Mouse (Mus musculus): ENCODE measurements at regions not wholly inside any gene's neighbourhood (a gene's known extent, or its start where the extent isn't known, plus 50 kb on each side); places are given as distances from the start of the nearest gene placed in this dataset.

GRCm38 (mm10) chr3:8751356-8751755 lies 858.5 kb downstream of the Zfp704 start:
- ATAC-seq (replicated peaks; ENCODE audit: low FRiP score, poor library complexity, severe bottlenecking) = no peak

DNA sequence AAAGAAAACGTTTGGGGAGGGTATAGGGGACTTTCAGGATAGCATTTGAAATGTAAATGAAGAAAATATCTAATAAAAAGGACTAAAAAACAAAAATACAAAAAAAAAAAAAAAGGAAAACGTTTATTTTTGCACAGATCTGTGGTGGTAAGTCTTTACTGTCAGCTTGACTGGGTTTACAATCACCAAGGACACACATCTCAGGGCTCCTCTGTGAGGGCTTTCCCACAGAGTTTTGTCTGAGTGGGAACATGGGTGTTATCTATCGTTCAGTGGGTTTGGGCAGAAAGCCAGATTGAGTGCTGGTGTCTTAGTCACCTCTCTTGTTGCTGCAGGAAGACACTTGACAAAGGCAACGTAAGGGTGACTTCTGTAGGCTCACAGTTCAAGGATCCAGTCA lies 859.0 kb downstream of the Zfp704 start:
- no peak for ATAC-seq (replicated peaks; ENCODE audit: low FRiP score, poor library complexity, severe bottlenecking)

GRCm38 (mm10) chr3:8750162-8750561 lies 859.7 kb downstream of the Zfp704 start:
- no peak for ATAC-seq (replicated peaks; ENCODE audit: low FRiP score, poor library complexity, severe bottlenecking)

DNA sequence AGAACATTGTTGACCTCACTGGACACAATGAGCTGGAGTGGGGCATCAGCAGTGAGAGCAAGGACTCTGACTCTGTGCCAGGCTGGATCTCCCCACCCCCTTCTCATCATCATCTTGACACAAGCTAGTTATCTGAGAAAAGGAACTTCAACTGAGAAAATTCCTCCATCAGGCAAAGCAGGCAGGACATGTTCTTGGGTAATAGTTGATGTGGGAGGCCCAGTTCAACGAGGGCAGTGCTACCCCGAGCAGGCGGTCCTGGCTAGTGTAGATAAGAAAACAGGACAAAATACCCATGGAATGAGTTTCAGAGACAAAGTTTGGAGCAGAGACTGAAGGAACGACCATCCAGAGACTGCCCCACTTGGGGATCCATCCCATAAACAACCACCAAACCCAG lies 862.7 kb downstream of the Zfp704 start:
- no peak for ATAC-seq (replicated peaks; ENCODE audit: low FRiP score, poor library complexity, severe bottlenecking)

DNA sequence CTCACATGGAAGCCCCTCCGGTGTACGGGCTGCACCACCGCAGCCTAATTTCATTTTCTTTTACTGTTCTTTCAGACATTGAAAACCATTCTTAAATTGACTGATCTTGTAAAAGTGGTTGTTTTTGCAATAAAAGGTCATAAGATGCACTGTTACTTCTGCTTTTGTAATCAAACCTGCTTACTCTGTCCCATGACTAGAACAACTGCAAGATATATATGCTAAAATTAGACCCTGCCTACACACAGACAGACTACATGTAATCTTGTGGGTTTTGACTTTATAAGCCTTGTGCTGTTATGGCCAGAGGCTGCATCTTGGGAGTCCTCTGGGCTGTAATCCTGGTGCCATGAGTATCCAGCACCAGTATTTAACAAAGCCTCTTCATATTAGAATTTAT lies 863.2 kb downstream of the Zfp704 start:
- ATAC-seq (replicated peaks; ENCODE audit: low FRiP score, poor library complexity, severe bottlenecking) = no peak

DNA sequence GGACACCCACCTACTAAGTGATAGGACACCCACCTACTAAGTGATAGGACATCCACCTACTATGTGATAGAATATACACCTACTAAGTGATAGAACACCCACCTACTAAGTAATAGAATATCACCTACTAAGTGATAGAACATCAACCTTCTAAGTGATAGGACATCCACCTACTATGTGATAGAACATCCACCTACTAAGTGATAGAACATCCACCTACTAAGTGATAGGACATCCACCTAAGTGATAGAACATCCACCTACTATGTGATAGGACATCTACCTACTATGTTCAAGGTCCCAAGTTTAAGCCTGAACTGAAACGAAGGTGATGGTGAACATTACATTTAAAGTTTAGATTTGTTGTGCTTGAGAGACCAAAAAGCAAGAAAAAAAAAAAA lies 863.8 kb downstream of the Zfp704 start:
- ATAC-seq (replicated peaks; ENCODE audit: low FRiP score, poor library complexity, severe bottlenecking) = no peak

DNA sequence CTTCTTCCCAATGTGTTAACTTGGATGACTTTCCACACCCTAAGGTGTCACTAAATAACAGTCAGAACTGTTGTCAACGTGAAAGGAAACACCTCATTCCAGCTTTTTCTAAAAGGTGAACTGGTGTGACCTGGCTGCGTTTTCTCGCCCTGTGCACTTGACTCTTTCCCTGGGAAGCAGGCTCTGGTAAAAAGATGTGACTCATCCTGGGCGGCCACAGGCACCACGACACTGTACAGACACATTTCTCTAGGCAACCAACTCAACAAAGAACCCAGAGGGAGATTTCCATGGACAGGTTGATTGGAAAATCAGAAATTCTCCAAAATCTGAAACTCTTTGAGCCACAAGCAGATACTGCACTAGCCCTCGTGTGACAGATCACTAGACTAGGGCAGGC lies 865.0 kb downstream of the Zfp704 start:
- ATAC-seq (replicated peaks; ENCODE audit: low FRiP score, poor library complexity, severe bottlenecking) = no peak

GRCm38 (mm10) chr3:8743650-8744049 lies 866.2 kb downstream of the Zfp704 start:
- no peak for ATAC-seq (replicated peaks; ENCODE audit: low FRiP score, poor library complexity, severe bottlenecking)

DNA sequence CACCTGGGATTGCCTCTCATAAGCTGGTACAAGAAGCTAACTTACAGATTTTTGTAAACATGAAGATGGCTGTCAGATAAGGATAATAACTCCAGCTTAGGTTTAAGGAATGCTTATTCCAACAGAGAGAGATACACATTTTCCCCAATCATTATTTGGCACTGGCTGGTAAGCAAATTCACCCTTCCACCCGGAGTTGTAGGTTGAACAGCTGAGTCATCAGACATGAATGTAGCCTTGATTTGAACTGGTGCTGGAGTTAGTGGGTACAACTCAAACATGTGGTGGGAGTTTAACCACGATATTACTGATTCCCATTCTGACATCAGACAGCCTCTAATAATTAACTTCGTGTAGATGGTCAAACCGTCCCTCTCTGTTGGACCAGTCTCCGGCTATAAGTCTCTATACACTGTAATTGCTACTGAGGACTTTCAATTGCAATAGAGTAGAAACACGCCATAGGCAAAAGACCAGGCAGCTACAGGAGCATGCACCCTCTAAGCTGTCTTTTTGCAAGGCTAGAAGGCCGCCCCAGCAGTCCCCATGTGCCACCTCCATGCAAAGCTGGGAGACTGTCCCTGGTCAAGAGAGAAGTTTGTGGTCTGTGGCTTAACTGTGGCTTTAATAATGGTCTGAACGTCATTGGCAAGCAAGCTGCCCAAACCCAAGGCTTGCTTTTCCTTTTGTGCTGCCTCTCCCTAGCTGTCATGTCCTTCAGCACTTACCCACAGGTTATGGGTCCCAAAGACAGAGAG lies 868.4 kb downstream of the Zfp704 start:
- ATAC-seq (replicated peaks; ENCODE audit: low FRiP score, poor library complexity, severe bottlenecking) = no peak

- no peak for ATAC-seq (replicated peaks; ENCODE audit: low FRiP score, poor library complexity, severe bottlenecking)
Observed at GRCm38 (mm10) chr3:8740710-8741109, 869.2 kb downstream of the Zfp704 start.

DNA sequence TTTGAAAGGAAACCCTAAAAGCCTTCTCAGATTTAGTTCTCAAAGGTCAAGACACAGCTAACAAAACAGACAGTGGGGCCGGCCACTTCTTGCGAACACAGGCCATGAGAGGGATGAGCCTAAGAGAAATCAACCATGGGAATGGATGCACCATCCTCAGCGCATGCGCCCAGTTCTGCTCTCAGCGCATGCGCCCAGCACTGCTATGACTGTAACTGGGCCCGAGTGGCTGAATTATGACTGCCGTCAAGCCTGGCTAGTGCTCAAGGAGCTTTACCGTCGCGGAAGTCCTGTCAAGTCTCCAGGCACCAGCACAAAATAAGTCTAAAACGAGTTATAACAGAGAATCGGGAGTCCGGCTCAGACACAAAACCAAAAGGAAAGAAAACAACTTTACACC lies 870.6 kb downstream of the Zfp704 start:
- no peak for ATAC-seq (replicated peaks; ENCODE audit: low FRiP score, poor library complexity, severe bottlenecking)

- ATAC-seq (replicated peaks; ENCODE audit: low FRiP score, poor library complexity, severe bottlenecking) = no peak
Observed at GRCm38 (mm10) chr3:8736239-8736953, 873.5 kb downstream of the Zfp704 start.

- no peak for ATAC-seq (replicated peaks; ENCODE audit: low FRiP score, poor library complexity, severe bottlenecking)
Observed at GRCm38 (mm10) chr3:8734096-8734495, 875.8 kb downstream of the Zfp704 start.

DNA sequence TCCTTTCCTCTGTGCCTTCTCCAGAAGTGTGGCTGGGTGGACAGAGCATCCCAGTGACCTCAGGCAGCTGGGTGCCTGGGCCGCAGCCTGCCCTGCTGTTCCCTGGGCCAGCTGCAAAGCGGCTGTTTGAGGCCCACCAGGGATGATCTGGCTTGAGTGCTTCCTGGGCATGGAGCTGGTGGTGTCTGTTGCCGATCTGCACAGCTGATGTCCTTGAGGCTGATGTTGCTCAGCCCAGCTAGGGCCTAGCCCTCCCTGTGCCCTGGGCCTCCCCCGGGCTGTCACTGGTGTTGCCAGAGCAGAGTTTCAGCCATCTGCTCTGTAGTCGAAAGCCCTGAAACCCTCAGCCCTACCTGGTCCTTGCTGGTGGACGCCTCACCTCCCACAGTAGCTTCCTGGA lies 878.5 kb downstream of the Zfp704 start:
- no peak for ATAC-seq (replicated peaks; ENCODE audit: low FRiP score, poor library complexity, severe bottlenecking)

- ATAC-seq (replicated peaks; ENCODE audit: low FRiP score, poor library complexity, severe bottlenecking) = 0 out of 2 replicates have a peak, but pooled peaks have one; percentile 56
Observed at GRCm38 (mm10) chr3:8721628-8722594, 888.0 kb downstream of the Zfp704 start.

- ATAC-seq (replicated peaks; ENCODE audit: low FRiP score, poor library complexity, severe bottlenecking) = no peak
Observed at GRCm38 (mm10) chr3:8720586-8721100, 889.2 kb downstream of the Zfp704 start.

DNA sequence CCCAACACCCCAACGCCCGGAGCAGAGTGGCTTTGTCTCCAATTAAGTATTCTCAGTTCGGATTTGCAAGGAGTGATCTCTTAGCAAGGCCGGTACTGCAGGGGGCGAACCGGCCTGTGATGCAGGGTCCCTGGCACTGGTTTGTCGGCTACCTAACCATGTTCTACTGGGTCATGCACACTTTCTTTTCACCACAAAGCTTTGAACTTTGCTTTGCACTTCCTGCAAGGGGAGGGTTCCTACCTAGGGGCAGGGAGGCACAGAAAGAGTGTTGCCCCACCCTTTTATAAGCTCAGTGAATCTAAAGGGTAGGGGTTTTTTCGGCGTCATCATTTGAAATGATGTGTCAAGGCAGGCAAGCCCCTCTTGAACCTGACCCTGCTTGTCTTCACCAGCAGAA lies 891.7 kb downstream of the Zfp704 start:
- ATAC-seq (replicated peaks; ENCODE audit: low FRiP score, poor library complexity, severe bottlenecking) = no peak

- no peak for ATAC-seq (replicated peaks; ENCODE audit: low FRiP score, poor library complexity, severe bottlenecking)
Observed at GRCm38 (mm10) chr3:8717334-8717812, 892.5 kb downstream of the Zfp704 start.

All from erythroblast, adult 5-6 weeks (primary cell).